Mouse (Mus musculus) cerebellum, adult 9-11 months (tissue): ENCODE results near the gene Fxyd2.
A peak's percentile ranks its signal among the peaks of the same experiment; 100 is the strongest.

Source experiments
- DNase-seq: peaks from one replicate; pipeline ENCODE4 v3.0.0; 2022

Gene Fxyd2

GRCm38 (mm10) chr9:45429951-45430697 is 30.7 kb downstream of the Fxyd2 start:
- DNase-seq: peak; percentile 64

GRCm38 (mm10) chr9:45430698-45430959 is 31.2 kb downstream of the Fxyd2 start:
- DNase-seq: peak; percentile 54

GRCm38 (mm10) chr9:45431150-45431549 is 31.7 kb downstream of the Fxyd2 start:
- peak; percentile 70 for DNase-seq

GRCm38 (mm10) chr9:45432639-45433038 is 33.2 kb downstream of the Fxyd2 start:
- DNase-seq: peak; percentile 50

GRCm38 (mm10) chr9:45433119-45433518 is 33.6 kb downstream of the Fxyd2 start:
- no peak for DNase-seq

- DNase-seq: no peak
Measured at GRCm38 (mm10) chr9:45434171-45434570, 34.7 kb downstream of the Fxyd2 start.

- no peak for DNase-seq
Measured at GRCm38 (mm10) chr9:45439025-45439424, 39.6 kb downstream of the Fxyd2 start.

- DNase-seq: no peak
Measured at GRCm38 (mm10) chr9:45440083-45440784, 40.8 kb downstream of the Fxyd2 start.

- no peak for DNase-seq
Measured at GRCm38 (mm10) chr9:45444251-45444798, 44.9 kb downstream of the Fxyd2 start.

GRCm38 (mm10) chr9:45449658-45450057 is 50.2 kb downstream of the Fxyd2 start:
- peak; percentile 86 for DNase-seq

- DNase-seq: no peak
Measured at GRCm38 (mm10) chr9:45451346-45451745, 51.9 kb downstream of the Fxyd2 start.

- no peak for DNase-seq
Measured at GRCm38 (mm10) chr9:45454032-45454431, 54.6 kb downstream of the Fxyd2 start.

- no peak for DNase-seq
Measured at GRCm38 (mm10) chr9:45454889-45455610, 55.6 kb downstream of the Fxyd2 start.

GRCm38 (mm10) chr9:45457200-45457599 is 57.7 kb downstream of the Fxyd2 start:
- no peak for DNase-seq

- peak; percentile 54 for DNase-seq
Measured at GRCm38 (mm10) chr9:45458363-45458762, 58.9 kb downstream of the Fxyd2 start.
